Mouse (Mus musculus) heart, postnatal 36 days (tissue): ENCODE measurements at regions not wholly inside any gene's neighbourhood (a gene's known extent, or its start where the extent isn't known, plus 50 kb on each side); places are given as distances from the start of the nearest gene placed in this dataset.
"Not testable (repeated sequence)": the region's sequence is repeated elsewhere in the genome, so short reads cannot be mapped to it uniquely, and the experiment has no call there.

Source experiments
- DNase-seq, 2 experiments: peaks; one replicate each; pipeline ENCODE4 v3.0.0; 2021 to 2022
- intact Hi-C: fragments of 180-260 bp; cut with DNase I; formaldehyde crosslinking; loops from one replicate; pipeline ENCODE4 v1.15.1; 2025

GRCm38 (mm10) chr19:35890191-35890590 lies 167.1 kb downstream of the Htr7 start:
- DNase-seq, result no peak
- intact Hi-C loops, result no loop called here

- DNase-seq, result no peak
- intact Hi-C loops, result no loop called here
These were observed 171.0 kb downstream of the Htr7 start for GRCm38 (mm10) chr19:35886270-35886669.

- intact Hi-C loops, result no loop called here
- no peak for DNase-seq
These were observed 175.4 kb downstream of the Htr7 start for GRCm38 (mm10) chr19:35881810-35882485.

GRCm38 (mm10) chr19:35875464-35875863 lies 181.8 kb downstream of the Htr7 start:
- intact Hi-C loops, result no loop called here
- no peak for DNase-seq

GRCm38 (mm10) chr19:35870720-35871119 lies 186.6 kb downstream of the Htr7 start:
- intact Hi-C loops, result no loop called here
- DNase-seq, result no peak

GRCm38 (mm10) chr19:35868543-35868942 lies 188.8 kb downstream of the Htr7 start:
- DNase-seq, result no peak
- intact Hi-C loops, result no loop called here

GRCm38 (mm10) chr19:35863049-35863448 lies 194.3 kb downstream of the Htr7 start:
- intact Hi-C loops, result no loop called here
- DNase-seq, result no peak

- no peak for DNase-seq
These were observed 195.9 kb downstream of the Htr7 start for GRCm38 (mm10) chr19:35861421-35861820.

GRCm38 (mm10) chr19:35832992-35833391 lies 224.3 kb downstream of the Htr7 start:
- peak in 1 of 2 experiments; percentile 0 for DNase-seq
- intact Hi-C loops, result no loop called here

More at GRCm38 (mm10) chr19:35861421-35861820, 195.9 kb downstream of the Htr7 start:
- intact Hi-C loops, result no loop called here

GRCm38 (mm10) chr19:35826074-35826473 lies 231.2 kb downstream of the Htr7 start:
- no peak for DNase-seq
- intact Hi-C loops, result no loop called here

- DNase-seq, result no peak
- intact Hi-C loops, result no loop called here
These were observed 237.7 kb downstream of the Htr7 start for GRCm38 (mm10) chr19:35819626-35820025.

- DNase-seq, result no peak
- intact Hi-C loops, result no loop called here
These were observed 262.6 kb downstream of the Htr7 start for GRCm38 (mm10) chr19:35794661-35795060.

- intact Hi-C loops, result no loop called here
- DNase-seq, result no peak
These were observed 269.9 kb downstream of the Htr7 start for GRCm38 (mm10) chr19:35787246-35788021.

GRCm38 (mm10) chr19:35761750-35762149 lies 295.6 kb downstream of the Htr7 start:
- DNase-seq, intact Hi-C loops: not testable (repeated sequence)

- intact Hi-C loops, result loop anchor here (10.0 kb wide), 1 partner anchor 335 kb away; no protein-coding TSS in a partner anchor
- peak; percentile 63 to 65 for DNase-seq
These were observed 297.6 kb downstream of the Htr7 start for GRCm38 (mm10) chr19:35759701-35760100.

- DNase-seq, result no peak
These were observed 301.8 kb downstream of the Htr7 start for GRCm38 (mm10) chr19:35755494-35755893.

GRCm38 (mm10) chr19:35735754-35736153 lies 321.6 kb downstream of the Htr7 start:
- intact Hi-C loops, result no loop called here
- DNase-seq, result no peak

More at GRCm38 (mm10) chr19:35755494-35755893, 301.8 kb downstream of the Htr7 start:
- intact Hi-C loops, result loop anchor here (10.0 kb wide), 1 partner anchor 331 kb away; no protein-coding TSS in a partner anchor

GRCm38 (mm10) chr19:35728436-35729060 lies 328.8 kb downstream of the Htr7 start:
- intact Hi-C loops, result no loop called here
- DNase-seq, result no peak
